16 mouse cellular contexts compared by ENCODE assay signal in the genomic region with DNA sequence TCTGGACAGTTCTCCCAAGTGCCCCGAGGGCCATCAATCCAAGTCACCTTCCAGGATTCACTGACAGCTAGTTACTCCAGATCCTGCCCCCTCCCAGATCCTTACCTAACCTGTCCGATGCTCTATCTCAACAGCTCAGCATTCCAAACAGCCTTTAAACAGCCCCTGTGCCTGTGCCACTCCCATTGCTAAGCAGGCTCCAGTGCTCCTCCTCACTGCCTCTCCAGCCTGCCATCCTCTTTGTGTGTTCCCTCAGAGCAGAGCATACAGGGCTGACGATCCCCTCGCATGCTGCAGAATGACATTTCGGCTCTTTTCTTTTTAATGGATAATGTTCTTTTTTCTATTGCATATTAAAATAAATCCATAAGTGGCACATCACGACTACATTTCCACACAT. TPM values are rescaled to one million over a fixed set of nuclear protein-coding genes. Genes with fewer than 3 reads are reported as not detected.
DNase-seq lines count a peak whose midpoint lies in the region; ATAC-seq and TF ChIP-seq lines count a peak whose summit lies in the region.
"Had no signal": no experiment of that assay in that cellular context is flagged by ENCODE, and none has a peak within 500 bp of the region (broad histone marks: within the 10 kb centered on the region; RNA-seq: fewer than 3 reads in every experiment).

No protein-coding gene starts in this region.

- 57% methylated on average over 6 of the region's 6 CpGs for WGBS in forebrain, embryonic 10.5 days
- 55% methylated on average over 6 of the region's 6 CpGs for WGBS in forebrain, embryonic 13.5 days
- 28% methylated on average over 6 of the region's 6 CpGs for WGBS in heart, embryonic 15.5 days
- WGBS in liver, embryonic 12.5 days (ENCODE audit: insufficient replicate concordance) = 53% methylated on average over 6 of the region's 6 CpGs
- WGBS in liver, postnatal 0 days (ENCODE audit: insufficient replicate concordance) = 58% methylated on average over 6 of the region's 6 CpGs
- WGBS in forebrain, embryonic 16.5 days = 58% methylated on average over 6 of the region's 6 CpGs

- 0 out of 2 replicates have a peak, but pooled peaks cover 4% of the 10 kb centered on the region for H3K36me3 ChIP-seq in forebrain, embryonic 10.5 days (replicated peaks)
- H3K36me3 ChIP-seq in forebrain, embryonic 13.5 days (ENCODE audit: poor library complexity, severe bottlenecking) = no peaks in the 10 kb centered on the region
- H3K36me3 ChIP-seq in heart, embryonic 15.5 days = no peaks in the 10 kb centered on the region
- H3K36me3 ChIP-seq in liver, embryonic 12.5 days = no peaks in the 10 kb centered on the region
- H3K36me3 ChIP-seq in liver, postnatal 0 days (replicated peaks; ENCODE audit: insufficient read depth, low read length) = no peaks in the 10 kb centered on the region
- H3K36me3 ChIP-seq in forebrain, embryonic 16.5 days (ENCODE audit: control insufficient read depth, insufficient read depth) = no peaks in the 10 kb centered on the region
- H3K36me3 ChIP-seq: midbrain, embryonic 12.5 days had no signal

- TF ChIP-seq EP300 in liver, postnatal 0 days (IDR thresholded peaks at IDR 0.05; ENCODE audit: low read depth) = no peak

- ATAC-seq in forebrain, embryonic 13.5 days = no peak
- no peak for ATAC-seq in heart, embryonic 15.5 days (replicated peaks; ENCODE audit: insufficient number of reproducible peaks, insufficient read depth, low FRiP score, low read depth)
- peak; percentile 15; the same call in 1 of the 2 replicates for ATAC-seq in liver, embryonic 12.5 days
- ATAC-seq in liver, postnatal 0 days = no peak
- ATAC-seq in forebrain, embryonic 16.5 days = peak; percentile 41; the same call in 1 of the 2 replicates

- H3K27ac ChIP-seq in forebrain, embryonic 10.5 days = peak overlapping the region; percentile 30; the same call in 1 of the 2 replicates
- H3K27ac ChIP-seq in forebrain, embryonic 13.5 days = no peak overlapping the region
- H3K27ac ChIP-seq in heart, embryonic 15.5 days = 0 out of 2 replicates have a peak overlapping the region, but pooled peaks have one; percentile 33
- no peak overlapping the region for H3K27ac ChIP-seq in liver, embryonic 12.5 days
- H3K27ac ChIP-seq in liver, postnatal 0 days (ENCODE audit: low read depth) = no peak overlapping the region
- H3K27ac ChIP-seq in forebrain, embryonic 16.5 days (ENCODE audit: low read length) = no peak overlapping the region
- H3K27ac ChIP-seq: midbrain, embryonic 12.5 days had no signal

- H3K27me3 ChIP-seq in forebrain, embryonic 10.5 days (ENCODE audit: poor library complexity, severe bottlenecking) = no peaks in the 10 kb centered on the region
- no peaks in the 10 kb centered on the region for H3K27me3 ChIP-seq in forebrain, embryonic 13.5 days
- H3K27me3 ChIP-seq in heart, embryonic 15.5 days = no peaks in the 10 kb centered on the region
- no peaks in the 10 kb centered on the region for H3K27me3 ChIP-seq in liver, embryonic 12.5 days (replicated peaks)
- H3K27me3 ChIP-seq in liver, postnatal 0 days (ENCODE audit: insufficient read depth, low read length) = no peaks in the 10 kb centered on the region
- H3K27me3 ChIP-seq in forebrain, embryonic 16.5 days (replicated peaks; ENCODE audit: control insufficient read depth, insufficient read depth, low read length) = no peaks in the 10 kb centered on the region
- H3K27me3 ChIP-seq: midbrain, embryonic 12.5 days had no signal

- no peak overlapping the region for H3K4me2 ChIP-seq in forebrain, embryonic 13.5 days
- peak overlapping the region; percentile 34; the same call in 1 of the 2 replicates for H3K4me2 ChIP-seq in heart, embryonic 15.5 days
- H3K4me2 ChIP-seq in liver, embryonic 12.5 days = 0 out of 2 replicates have a peak overlapping the region, but pooled peaks have one; percentile 10
- H3K4me2 ChIP-seq in liver, postnatal 0 days (ENCODE audit: low read depth, low read length) = no peak overlapping the region
- no peak overlapping the region for H3K4me2 ChIP-seq in forebrain, embryonic 16.5 days (ENCODE audit: low read length)
- H3K4me2 ChIP-seq: midbrain, embryonic 12.5 days had no signal

- no peak overlapping the region for H3K4me3 ChIP-seq in forebrain, embryonic 10.5 days
- H3K4me3 ChIP-seq in forebrain, embryonic 13.5 days = no peak overlapping the region
- no peak overlapping the region for H3K4me3 ChIP-seq in heart, embryonic 15.5 days
- no peak overlapping the region for H3K4me3 ChIP-seq in liver, embryonic 12.5 days
- no peak overlapping the region for H3K4me3 ChIP-seq in liver, postnatal 0 days (ENCODE audit: low read depth, low read length)
- H3K4me3 ChIP-seq in forebrain, embryonic 16.5 days (replicated peaks; ENCODE audit: low read length) = no peak overlapping the region
- H3K4me3 ChIP-seq: erythroblast, embryonic 14.5 days; midbrain, embryonic 12.5 days had no signal

- H3K9ac ChIP-seq in forebrain, embryonic 13.5 days = no peak overlapping the region
- H3K9ac ChIP-seq in heart, embryonic 15.5 days = no peak overlapping the region
- H3K9ac ChIP-seq in liver, embryonic 12.5 days = no peak overlapping the region
- H3K9ac ChIP-seq in liver, postnatal 0 days (replicated peaks) = no peak overlapping the region
- no peak overlapping the region for H3K9ac ChIP-seq in forebrain, embryonic 16.5 days (replicated peaks; ENCODE audit: low read depth, low read length)
- H3K9ac ChIP-seq: midbrain, embryonic 12.5 days had no signal

- peaks cover 46% of the 10 kb centered on the region for H3K4me1 ChIP-seq in forebrain, embryonic 10.5 days
- H3K4me1 ChIP-seq in forebrain, embryonic 13.5 days = peaks cover 36% of the 10 kb centered on the region
- H3K4me1 ChIP-seq in heart, embryonic 15.5 days (replicated peaks) = peaks cover 58% of the 10 kb centered on the region
- peaks cover 43% of the 10 kb centered on the region for H3K4me1 ChIP-seq in liver, embryonic 12.5 days
- H3K4me1 ChIP-seq in liver, postnatal 0 days (ENCODE audit: insufficient read depth) = peaks cover 31% of the 10 kb centered on the region
- peaks cover 20% of the 10 kb centered on the region for H3K4me1 ChIP-seq in forebrain, embryonic 16.5 days (replicated peaks; ENCODE audit: control insufficient read depth, insufficient read depth, low read length)

- DNase-seq in forebrain, embryonic 10.5 days (ENCODE audit: extremely low spot score, low spot score) = no peak
- DNase-seq in heart, adult 9 months (ENCODE audit: low spot score in 2 of 2) = no peak
- DNase-seq in liver, postnatal 0 days = no peak
- DNase-seq in layer of hippocampus, postnatal 14 days (ENCODE audit: low spot score in 2 of 2) = no peak
- DNase-seq: adrenal gland, adult 8-10 months; cerebellum, postnatal 14 days; gastrocnemius, postnatal 25 days; kidney, adult 9 months; spleen, adult 18-20 months; thymus, adult 18-20 months had no signal

- H3K9me3 ChIP-seq in forebrain, embryonic 10.5 days = no peaks in the 10 kb centered on the region
- H3K9me3 ChIP-seq in forebrain, embryonic 13.5 days (replicated peaks) = no peaks in the 10 kb centered on the region
- H3K9me3 ChIP-seq in heart, embryonic 15.5 days (replicated peaks) = no peaks in the 10 kb centered on the region
- H3K9me3 ChIP-seq in liver, embryonic 12.5 days (replicated peaks) = no peaks in the 10 kb centered on the region
- H3K9me3 ChIP-seq in liver, postnatal 0 days (ENCODE audit: low read length) = no peaks in the 10 kb centered on the region
- no peaks in the 10 kb centered on the region for H3K9me3 ChIP-seq in forebrain, embryonic 16.5 days (ENCODE audit: control insufficient read depth, low read length)
- H3K9me3 ChIP-seq: midbrain, embryonic 12.5 days had no signal

- TF ChIP-seq CTCF in liver, postnatal 0 days (IDR thresholded peaks at IDR 0.05; ENCODE audit: low read depth) = no peak

RNA-seq across cellular contexts. Expression of gene Acvr1, which starts 17.0 kb away (rescaled TPM):
- polyA plus RNA-seq in forebrain, embryonic 10.5 days (2016; fragmentation: Nextera tagmentation; extraction: Ambion mirVana) = 3.0 and 3.5 TPM in 2 replicates
- polyA plus RNA-seq in forebrain, embryonic 13.5 days (2015; fragmentation: Nextera tagmentation; extraction: Ambion mirVana) = 4.5 and 4.6 TPM in 2 replicates
- 8.6 and 8.8 TPM in 2 replicates for polyA plus RNA-seq in heart, embryonic 15.5 days (2015; fragmentation: Nextera tagmentation; extraction: Ambion mirVana)
- 3.4 and 3.8 TPM in 2 replicates for polyA plus RNA-seq in liver, embryonic 12.5 days (2016; fragmentation: Nextera tagmentation; extraction: Ambion mirVana)
- 2.7 and 2.8 TPM in 2 replicates for polyA plus RNA-seq in liver, postnatal 0 days (2015; fragmentation: Nextera tagmentation; extraction: Ambion mirVana)
- polyA plus RNA-seq in forebrain, embryonic 16.5 days (2015; fragmentation: Nextera tagmentation; extraction: Ambion mirVana) = 7.4 and 9.8 TPM in 2 replicates
- total RNA-seq in layer of hippocampus, postnatal 14 days (2021) = 10 to 100 TPM; 49.0 to 49.9 TPM
- polyA plus RNA-seq: erythroblast, embryonic 14.5 days had no signal

RNA-seq across cellular contexts. Expression of gene Upp2, which starts 17.1 kb away (rescaled TPM):
- polyA plus RNA-seq in forebrain, embryonic 10.5 days (2016; fragmentation: Nextera tagmentation; extraction: Ambion mirVana) = 3.9 and 4.5 TPM in 2 replicates
- polyA plus RNA-seq in forebrain, embryonic 13.5 days (2015; fragmentation: Nextera tagmentation; extraction: Ambion mirVana) = 9.0 and 9.3 TPM in 2 replicates
- polyA plus RNA-seq in heart, embryonic 15.5 days (2015; fragmentation: Nextera tagmentation; extraction: Ambion mirVana) = 5.2 and 7.5 TPM in 2 replicates
- polyA plus RNA-seq in liver, embryonic 12.5 days (2016; fragmentation: Nextera tagmentation; extraction: Ambion mirVana) = 1.8 and 2.6 TPM in 2 replicates
- 45.7 and 55.8 TPM in 2 replicates for polyA plus RNA-seq in liver, postnatal 0 days (2015; fragmentation: Nextera tagmentation; extraction: Ambion mirVana)
- polyA plus RNA-seq in forebrain, embryonic 16.5 days (2015; fragmentation: Nextera tagmentation; extraction: Ambion mirVana) = 11.7 and 16.8 TPM in 2 replicates
- total RNA-seq in layer of hippocampus, postnatal 14 days (2021) = 10 to 100 TPM; 20.4 to 23.0 TPM
- polyA plus RNA-seq: erythroblast, embryonic 14.5 days had no signal

Comparison
In these comparisons a context has a peak if more than half of its experiments do, and no peak if none do; other contexts are left out.
1. H3K27ac ChIP-seq: peak in forebrain, embryonic 10.5 days (single experiment) and heart, embryonic 15.5 days (single experiment); none in forebrain, embryonic 13.5 days (single experiment), liver, embryonic 12.5 days (single experiment), liver, postnatal 0 days (single experiment) and forebrain, embryonic 16.5 days (single experiment).
2. ATAC-seq: peak in liver, embryonic 12.5 days (single experiment) and forebrain, embryonic 16.5 days (single experiment); none in forebrain, embryonic 13.5 days (single experiment), heart, embryonic 15.5 days (single experiment) and liver, postnatal 0 days (single experiment).
3. H3K4me2 ChIP-seq: peak in heart, embryonic 15.5 days (single experiment) and liver, embryonic 12.5 days (single experiment); none in forebrain, embryonic 13.5 days (single experiment), liver, postnatal 0 days (single experiment) and forebrain, embryonic 16.5 days (single experiment).